Mouse (Mus musculus) heart, adult 11 months (tissue): Measurements from ENCODE around the gene Tmem151a.
A peak's percentile ranks its signal among the peaks of the same experiment; 100 is the strongest.

Experiments used
- DNase-seq: peaks from one replicate; pipeline ENCODE4 v3.0.0; 2022

Tmem151a gene

GRCm38 (mm10) chr19:5040862-5041523 lies 44.3 kb downstream of the Tmem151a start, which contains the start of gene Brms1:
TSS of gene Brms1 (plus strand) at chr19:5041354.
- peak; percentile 99 for DNase-seq

DNA sequence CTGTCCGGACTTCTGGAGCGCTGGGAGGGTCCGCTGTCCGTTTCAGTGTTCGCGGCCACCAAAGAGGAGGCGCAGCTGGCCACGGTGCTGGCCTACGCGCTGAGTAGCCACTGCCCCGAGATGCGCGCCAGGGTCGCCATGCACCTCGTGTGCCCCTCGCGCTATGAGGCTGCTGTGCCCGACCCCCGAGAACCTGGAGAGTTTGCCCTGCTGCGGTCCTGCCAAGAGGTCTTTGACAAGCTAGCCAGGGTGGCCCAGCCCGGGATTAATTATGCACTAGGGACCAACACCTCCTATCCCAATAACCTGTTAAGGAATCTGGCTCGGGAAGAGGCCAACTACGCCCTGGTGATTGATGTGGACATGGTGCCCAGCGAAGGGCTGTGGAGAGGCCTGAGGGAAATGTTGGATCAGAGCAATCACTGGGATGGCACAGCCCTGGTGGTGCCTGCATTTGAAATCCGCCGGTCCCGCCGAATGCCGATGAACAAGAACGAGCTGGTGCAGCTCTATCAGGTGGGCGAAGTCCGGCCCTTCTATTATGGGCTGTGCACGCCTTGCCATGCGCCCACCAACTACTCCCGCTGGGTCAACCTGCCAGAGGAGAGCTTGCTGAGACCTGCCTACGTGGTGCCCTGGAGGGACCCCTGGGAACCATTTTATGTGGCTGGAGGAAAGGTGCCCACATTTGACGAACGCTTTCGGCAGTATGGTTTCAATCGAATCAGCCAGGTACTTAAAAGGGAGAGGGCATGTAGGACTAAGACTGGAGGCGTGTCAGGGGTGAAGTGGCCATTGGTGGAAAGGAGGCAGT lies 45.8 kb downstream of the Tmem151a start:
- peak; percentile 95 for DNase-seq

DNA sequence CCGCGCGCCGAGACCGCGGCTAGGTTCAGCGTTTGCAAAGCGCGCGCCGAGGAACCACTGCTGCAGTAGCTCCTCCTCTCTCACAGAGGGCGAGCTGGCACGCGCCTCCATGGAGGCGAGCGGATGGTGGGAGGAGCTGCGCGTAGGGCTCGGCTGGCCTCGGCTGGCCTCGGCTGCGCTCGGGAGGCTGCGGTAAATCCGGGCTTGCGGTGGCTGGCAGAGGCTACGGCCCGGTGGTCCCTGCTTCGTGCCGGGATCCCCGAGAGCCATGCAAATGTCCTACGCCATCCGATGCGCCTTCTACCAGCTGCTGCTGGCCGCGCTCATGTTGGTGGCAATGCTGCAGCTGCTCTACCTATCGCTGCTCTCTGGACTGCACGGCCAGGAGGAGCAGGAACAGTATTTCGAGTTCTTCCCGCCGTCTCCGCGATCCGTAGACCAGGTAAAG lies 46.6 kb downstream of the Tmem151a start, which contains the start of the genes B4gat1 and AC124502.3:
B4gat1 (plus strand) TSS at position 118 of the 448 bp plus-strand sequence.
AC124502.3 (plus strand) TSS at position 183 of the 448 bp plus-strand sequence.
- DNase-seq: peak; percentile 99

DNA sequence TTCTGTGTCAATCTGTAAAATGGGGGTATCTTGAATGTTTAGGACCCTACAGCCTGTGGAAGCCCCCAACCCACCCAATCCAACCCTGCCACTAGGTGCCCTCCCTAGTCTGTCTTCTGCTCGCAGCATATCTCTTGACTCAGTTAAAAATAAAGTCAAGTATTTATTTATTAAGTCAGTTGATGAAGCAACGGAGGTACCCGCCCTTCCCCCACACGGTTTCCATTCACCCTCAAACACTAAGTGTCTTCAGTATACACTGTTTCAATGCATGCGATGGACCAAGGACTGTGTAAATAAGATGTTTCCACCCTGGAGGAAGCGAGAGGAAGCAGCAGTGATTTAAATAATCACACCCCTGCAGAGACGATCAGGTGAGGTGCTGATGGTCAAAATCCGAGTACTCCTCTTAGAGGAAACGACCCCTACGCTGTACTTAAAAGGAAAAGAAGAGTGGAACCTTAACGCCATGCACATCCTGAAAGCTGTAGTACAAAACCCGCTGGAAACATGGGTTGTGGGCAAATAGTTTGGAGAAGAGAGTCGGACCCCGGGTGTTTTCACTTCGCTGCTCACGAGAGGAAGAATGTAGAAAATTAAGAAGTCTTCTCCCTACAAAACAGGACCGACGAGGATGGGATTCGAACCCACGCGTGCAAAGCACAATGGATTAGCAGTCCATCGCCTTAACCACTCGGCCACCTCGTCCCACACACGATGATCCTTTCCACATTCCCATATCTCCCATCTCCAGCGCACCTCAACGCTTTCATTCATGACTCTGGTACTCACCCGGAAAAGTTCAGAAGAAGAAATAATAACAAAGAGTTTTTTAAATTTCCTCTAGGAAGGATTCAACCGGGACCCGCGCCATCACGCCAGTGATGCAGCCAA lies 47.4 kb downstream of the Tmem151a start:
- peak; percentile 97 for DNase-seq

GRCm38 (mm10) chr19:5036577-5036976 lies 48.8 kb downstream of the Tmem151a start:
- no peak for DNase-seq

DNA sequence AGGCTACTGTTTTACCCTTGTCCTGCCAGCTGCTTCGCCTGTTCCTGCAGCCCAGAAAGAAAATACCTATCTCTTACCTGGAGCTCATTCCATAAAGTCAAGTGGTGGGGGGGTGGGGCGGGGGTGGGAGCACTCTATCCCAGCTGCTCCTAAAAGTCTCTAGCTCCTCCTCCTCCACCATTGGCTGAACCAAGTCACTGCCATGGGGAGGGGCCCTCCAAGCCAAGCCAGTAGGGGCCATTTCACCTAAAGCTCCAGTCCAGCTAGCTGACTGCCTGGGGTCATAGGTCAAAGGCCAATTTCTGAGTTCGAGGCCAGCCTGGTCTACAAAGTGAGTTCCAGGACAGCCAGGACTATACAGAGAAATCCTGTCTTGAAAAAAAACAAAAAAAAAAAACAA lies 52.6 kb downstream of the Tmem151a start:
- DNase-seq: no peak

- DNase-seq: no peak
These were observed 59.2 kb downstream of the Tmem151a start for GRCm38 (mm10) chr19:5026111-5026510.

- peak; percentile 99 for DNase-seq
These were observed 61.5 kb downstream of the Tmem151a start, which contains the start of gene Slc29a2 for GRCm38 (mm10) chr19:5023621-5024479. TSS of gene Slc29a2 (plus strand) at chr19:5023860.

GRCm38 (mm10) chr19:5021416-5021815 lies 63.9 kb downstream of the Tmem151a start:
- DNase-seq: no peak
